Mouse (Mus musculus) gastrocnemius, postnatal 14 days (tissue): Measurements from ENCODE around the gene Scrt2. TPM values are rescaled to one million over a fixed set of nuclear protein-coding genes. Genes with fewer than 3 reads are reported as not detected.
A peak's percentile ranks its signal among the peaks of the same experiment; 100 is the strongest.

Source experiments
- DNase-seq: peaks from one replicate; pipeline ENCODE4 v3.0.0; 2021; ENCODE audit warnings: mixed read lengths
- intact Hi-C: fragments of 180-260 bp; cut with DNase I; formaldehyde crosslinking; loops from one replicate; pipeline ENCODE4 v1.15.1; 2025; ENCODE audit warnings: low total_unique reads
- total RNA-seq, 2 experiments: library from RNA; stranded (reverse); gene quantifications; 2 replicates each; pipeline ENCODE4 v1.2.3; 2021

The Scrt2 gene
- total RNA-seq, 2 experiments from 2014 or later = 0.10 TPM; not detected in 1

DNA sequence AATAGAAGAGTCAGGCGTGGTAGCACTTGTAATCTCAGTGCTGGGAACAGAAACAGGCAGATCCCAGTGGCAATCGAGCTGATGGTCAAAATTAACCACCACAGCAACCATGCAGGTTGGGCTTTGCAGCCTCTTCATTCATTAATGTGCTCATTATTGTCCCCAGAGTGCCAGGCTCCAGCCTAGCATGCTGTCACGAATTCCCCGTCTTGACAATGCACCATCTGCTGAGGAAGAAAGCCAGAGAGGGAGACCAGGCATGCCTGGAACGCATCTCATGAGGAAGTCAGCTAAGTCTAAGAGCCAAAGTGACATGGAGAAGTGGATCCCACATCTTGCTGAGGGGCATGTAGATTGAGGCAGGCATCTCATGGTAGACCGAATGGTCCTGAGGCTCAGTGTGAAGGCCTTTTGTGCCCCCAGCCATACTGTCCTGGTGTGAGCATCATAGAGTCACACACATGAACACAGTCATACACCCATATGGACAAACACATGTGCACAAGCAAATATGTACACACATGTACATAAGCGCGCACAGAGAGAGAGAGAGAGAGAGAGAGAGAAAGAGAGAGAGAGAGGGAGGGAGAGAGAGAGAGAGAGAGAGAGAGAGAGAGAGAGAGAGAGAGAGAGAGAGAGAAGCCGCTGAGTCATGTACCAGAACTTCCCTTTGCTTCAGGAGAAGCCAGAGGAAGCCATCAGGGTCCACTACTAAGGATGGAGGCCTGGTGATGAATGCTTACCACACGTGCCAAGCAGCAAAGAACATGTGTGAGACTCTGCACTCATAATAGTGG, 58.1 kb downstream of the Scrt2 start:
- intact Hi-C loops = no loop called here
- DNase-seq = no peak

DNA sequence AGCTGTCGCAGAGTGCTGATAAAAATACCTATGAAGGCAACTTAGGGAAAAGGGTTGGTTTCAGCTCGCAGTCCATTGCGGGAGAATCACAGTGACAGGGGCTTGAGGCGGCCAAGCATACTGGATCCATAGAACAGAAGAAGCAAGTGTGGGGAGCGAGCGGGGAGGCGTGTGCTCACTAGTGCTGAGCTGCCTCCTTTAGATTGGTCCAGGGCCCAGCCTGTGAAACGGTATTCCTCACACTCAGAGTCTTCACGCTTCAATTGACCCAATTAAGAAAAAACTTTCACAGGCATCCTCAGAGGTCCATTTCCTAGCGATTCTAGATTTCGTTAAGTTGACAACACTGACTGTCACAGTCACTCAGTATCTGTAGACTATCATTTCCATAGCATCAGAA, 59.6 kb downstream of the Scrt2 start:
- DNase-seq = no peak
- intact Hi-C loops = no loop called here

DNA sequence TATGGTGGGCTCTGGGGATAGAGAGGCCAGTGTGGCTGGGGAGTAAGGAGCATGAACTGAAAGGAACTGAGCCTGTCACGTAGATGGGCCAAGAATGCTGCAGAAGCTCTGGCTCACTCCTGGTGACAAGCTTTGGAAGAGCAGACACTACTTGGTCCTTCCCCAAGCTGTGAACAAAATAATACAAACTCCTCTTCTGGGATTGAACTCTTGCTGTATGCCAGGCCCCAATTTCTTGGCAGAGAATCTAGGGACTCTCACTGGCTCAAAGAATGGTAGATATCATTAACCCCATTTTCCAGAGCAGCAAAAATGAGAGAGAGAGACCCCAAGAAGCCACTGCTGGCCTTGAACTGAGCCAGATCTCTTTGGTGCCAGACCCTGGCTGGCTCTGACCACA, 60.2 kb downstream of the Scrt2 start:
- no peak for DNase-seq
- intact Hi-C loops = no loop called here

DNA sequence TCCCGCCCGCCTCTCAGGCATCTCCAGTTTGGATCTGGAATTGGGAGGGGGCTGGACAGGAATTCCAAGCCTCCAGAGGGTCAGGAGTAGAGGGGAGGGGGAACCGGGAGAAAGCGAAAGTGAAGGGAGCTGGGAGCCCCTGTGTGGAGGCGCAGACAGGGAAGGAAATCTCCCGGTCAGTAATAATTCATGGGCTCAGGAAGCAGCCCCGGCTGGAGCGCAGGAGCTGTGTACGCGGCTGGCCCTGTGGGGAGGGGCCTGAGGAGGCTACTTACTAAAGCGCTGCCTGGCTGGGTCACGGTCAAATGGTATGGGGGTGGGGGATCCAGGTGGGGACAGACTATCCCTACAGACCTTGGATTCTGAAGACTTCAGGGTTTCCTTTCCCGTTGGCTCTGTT, 60.7 kb downstream of the Scrt2 start:
- DNase-seq = peak; percentile 26
- intact Hi-C loops = no loop called here

- DNase-seq = no peak
- intact Hi-C loops = no loop called here
Measured at GRCm38 (mm10) chr2:152142571-152142970, 61.2 kb downstream of the Scrt2 start.

GRCm38 (mm10) chr2:152143279-152144157, 62.2 kb downstream of the Scrt2 start, which contains the start of gene Tcf15:
Tcf15 (plus strand) TSS chr2:152143561.
- DNase-seq = peak; percentile 77
- intact Hi-C loops = no loop called here

DNA sequence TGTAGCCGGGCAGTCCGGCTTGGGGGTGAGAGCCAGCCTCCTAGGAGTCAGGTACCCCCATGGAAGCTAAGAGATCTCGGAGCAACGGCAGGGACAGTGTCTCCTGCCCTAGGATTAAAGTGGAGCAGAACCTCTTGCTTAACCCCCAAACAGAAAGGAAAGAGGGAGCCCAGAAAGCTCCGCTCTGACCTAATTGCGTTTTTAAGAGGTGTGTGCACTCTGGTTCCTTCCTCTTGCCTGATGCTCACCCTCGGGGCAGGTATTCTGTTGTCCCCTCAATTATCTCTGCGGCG, 62.8 kb downstream of the Scrt2 start:
- intact Hi-C loops = no loop called here

GRCm38 (mm10) chr2:152144501-152144900, 63.2 kb downstream of the Scrt2 start:
- intact Hi-C loops = no loop called here
- no peak for DNase-seq

More for the DNA sequence above, 62.8 kb downstream of the Scrt2 start:
- DNase-seq = no peak

Other genes with a start within 250 kb of the Scrt2 start
- gene Rspo4, start 238.6 kb upstream of the Scrt2 start, total RNA-seq = not detected
- gene Angpt4, start 170.3 kb upstream of the Scrt2 start, total RNA-seq = under 1 TPM in 1 of 2 experiments, not detected in 1; 0.12 TPM
- gene Fam110a, start 101.3 kb upstream of the Scrt2 start, total RNA-seq = 1 to 10 TPM; 3.8 to 4.8 TPM
- gene Slc52a3, start 85.0 kb upstream of the Scrt2 start, total RNA-seq = 1 to 10 TPM; 1.3 to 1.4 TPM
- gene Srxn1, start 24.0 kb downstream of the Scrt2 start, total RNA-seq = 10 to 100 TPM in 1 of 2 experiments, 1 to 10 TPM in 1; 9.2 to 12.0 TPM
- 10 to 100 TPM; 18.4 to 20.4 TPM for gene Tcf15, start 62.0 kb downstream of the Scrt2 start, total RNA-seq
- gene Csnk2a1, start 145.3 kb downstream of the Scrt2 start, total RNA-seq = 10 to 100 TPM; 64.5 to 73.4 TPM
- 10 to 100 TPM; 28.8 to 33.2 TPM for gene Tbc1d20, start 212.3 kb downstream of the Scrt2 start, total RNA-seq